Mouse (Mus musculus) kidney, adult 2 months (tissue): ENCODE measurements around the gene Col12a1. TPM values are rescaled to one million over a fixed set of nuclear protein-coding genes. Genes with fewer than 3 reads are reported as not detected.

Source experiments
- DNase-seq: peaks from one replicate; pipeline ENCODE4 v3.0.0; 2021
- H3K27ac ChIP-seq: fragments of 200-500 bp; 2 replicates; pipeline ENCODE4 v1.5.1; 2012; ENCODE audit warnings: low read depth, low read length, control low read depth, inconsistent platforms; ENCODE audit not compliant: insufficient read depth
- H3K27me3 ChIP-seq: fragments of 200-500 bp; replicated peaks from 2 replicates; pipeline ENCODE4 v1.6.1; 2012; ENCODE audit warnings: mild to moderate bottlenecking, moderate library complexity, low read length, inconsistent platforms; ENCODE audit not compliant: control insufficient read depth, insufficient read depth
- H3K36me3 ChIP-seq: fragments of 200-500 bp; 2 replicates; pipeline ENCODE4 v1.6.1; 2012; ENCODE audit warnings: mild to moderate bottlenecking, moderate library complexity, low read length, inconsistent platforms; ENCODE audit not compliant: control insufficient read depth, insufficient read depth
- H3K4me1 ChIP-seq: fragments of 200-500 bp; 2 replicates; pipeline ENCODE4 v1.6.1; 2011; ENCODE audit warnings: low read length; ENCODE audit not compliant: control insufficient read depth, insufficient read depth
- H3K4me3 ChIP-seq: fragments of 200-500 bp; 2 replicates; pipeline ENCODE4 v1.5.1; 2011; ENCODE audit warnings: mild to moderate bottlenecking, low read depth, low read length, control low read depth; ENCODE audit not compliant: insufficient read depth
- CTCF ChIP-seq: fragments of 200-500 bp; conservative IDR thresholded peaks from 2 replicates; pipeline ENCODE4 v1.5.1; 2011; ENCODE audit warnings: low read depth, mild to moderate bottlenecking, control low read depth, low read length, moderate library complexity, mixed read lengths; ENCODE audit not compliant: insufficient read depth, insufficient read length
- POLR2A ChIP-seq: fragments of 200-500 bp; IDR thresholded peaks from one replicate; pipeline ENCODE4 v1.6.1; 2011; ENCODE audit warnings: low read depth, low read length, control low read depth
- WGBS: fragments of 180-500 bp; shearing (Covaris S2); methylation state at CpG from one replicate; pipeline ENCODE4 v1.1.7; 2018; 5-methylcytosine and 5-hydroxymethylcytosine counted together
- polyA plus RNA-seq: library from polyadenylated mRNA; depleted of rRNA; stranded (reverse); fragments of >200 nt; gene quantifications from 2 replicates; pipeline ENCODE4 v1.2.3, GENCODE M21; 2012; rRNA removed

The Col12a1 gene
- 7.1 and 9.2 TPM in 2 replicates for polyA plus RNA-seq

- DNase-seq: peak; percentile 41
- TF ChIP-seq CTCF (no peak), POLR2A (no peak)
- WGBS: under 1% methylated on average over 64 of the region's 64 CpGs
- Histone ChIP-seq H3K27me3 (peaks cover 3% of the 10 kb centered on the region; the same call in 1 of the 2 replicates), H3K4me1 (no peaks in the 10 kb centered on the region; the same call in 1 of the 2 replicates), H3K36me3 (no peaks in the 10 kb centered on the region), H3K4me3 (peak within 1 kb of the TSS; percentile 55), H3K27ac (no peak within 1 kb of the TSS)
These were observed at the start of gene Col12a1 for GRCm38 (mm10) chr9:79718481-79719370. Col12a1 (minus strand) TSS chr9:79718831.

GRCm38 (mm10) chr9:79766991-79767545 is 48.4 kb upstream of the Col12a1 start:
- TF ChIP-seq CTCF: no peak
- TF ChIP-seq POLR2A: no peak
- Histone ChIP-seq H3K4me1 (peaks cover 13% of the 10 kb centered on the region; the same call in 1 of the 2 replicates), H3K36me3 (peaks cover 4% of the 10 kb centered on the region; the same call in 1 of the 2 replicates), H3K4me3 (no peak overlapping the region), H3K27ac (peak overlapping the region; percentile 95), H3K27me3 (no peaks in the 10 kb centered on the region)
- DNase-seq: peak; percentile 64
- 60% methylated on average over 5 of the region's 5 CpGs for WGBS

GRCm38 (mm10) chr9:79765329-79765728 is 46.7 kb upstream of the Col12a1 start:
- DNase-seq: peak; percentile 61
- TF ChIP-seq POLR2A (no peak), CTCF (no peak)
- 45% methylated on average over 4 of the region's 4 CpGs for WGBS
- no peaks in the 10 kb centered on the region for H3K27me3 ChIP-seq
- no peak overlapping the region for H3K4me3 ChIP-seq
- H3K27ac ChIP-seq: peak overlapping the region; percentile 63
- H3K4me1 ChIP-seq: peaks cover 13% of the 10 kb centered on the region; the same call in 1 of the 2 replicates
- peaks cover 2% of the 10 kb centered on the region; the same call in 1 of the 2 replicates for H3K36me3 ChIP-seq

- Histone ChIP-seq H3K27ac (no peak overlapping the region), H3K27me3 (no peaks in the 10 kb centered on the region), H3K4me1 (peaks cover 13% of the 10 kb centered on the region; the same call in 1 of the 2 replicates), H3K4me3 (no peak overlapping the region), H3K36me3 (no peaks in the 10 kb centered on the region; the same call in 1 of the 2 replicates)
- WGBS: 82% methylated on average over 6 of the region's 6 CpGs
- DNase-seq: no peak
- TF ChIP-seq CTCF (no peak), POLR2A (no peak)
These were observed 43.9 kb upstream of the Col12a1 start for GRCm38 (mm10) chr9:79762519-79762918.

GRCm38 (mm10) chr9:79760076-79760475 is 41.4 kb upstream of the Col12a1 start:
- Histone ChIP-seq H3K4me1 (peaks cover 6% of the 10 kb centered on the region; the same call in 1 of the 2 replicates), H3K36me3 (no peaks in the 10 kb centered on the region; the same call in 1 of the 2 replicates), H3K27me3 (no peaks in the 10 kb centered on the region), H3K27ac (peak overlapping the region; percentile 79), H3K4me3 (peak overlapping the region; percentile 66)
- DNase-seq: no peak
- WGBS: 4% methylated on average over 14 of the region's 14 CpGs
- no peak for TF ChIP-seq CTCF
- no peak for TF ChIP-seq POLR2A

- under 1% methylated on average over 49 of the region's 49 CpGs for WGBS
- TF ChIP-seq CTCF (no peak), POLR2A (peak; percentile 57)
- DNase-seq: peak; percentile 98
- Histone ChIP-seq H3K4me3 (peak within 1 kb of the TSS; percentile 66), H3K27ac (peak within 1 kb of the TSS; percentile 83), H3K27me3 (no peaks in the 10 kb centered on the region), H3K36me3 (peaks cover 2% of the 10 kb centered on the region; the same call in 1 of the 2 replicates), H3K4me1 (peaks cover under 1% of the 10 kb centered on the region; the same call in 1 of the 2 replicates)
These were observed 40.9 kb upstream of the Col12a1 start, which contains the start of gene Cox7a2 for GRCm38 (mm10) chr9:79759385-79760005. Cox7a2 (minus strand) TSS chr9:79759878.

GRCm38 (mm10) chr9:79755311-79755710 is 36.7 kb upstream of the Col12a1 start:
- WGBS: 91% methylated on average over 4 of the region's 4 CpGs
- no peak overlapping the region for H3K27ac ChIP-seq
- no peak for DNase-seq

More at GRCm38 (mm10) chr9:79755311-79755710, 36.7 kb upstream of the Col12a1 start:
- Histone ChIP-seq H3K4me3 (no peak overlapping the region), H3K27me3 (no peaks in the 10 kb centered on the region), H3K36me3 (peaks cover 8% of the 10 kb centered on the region; the same call in 1 of the 2 replicates), H3K4me1 (no peaks in the 10 kb centered on the region; the same call in 1 of the 2 replicates)
- no peak for TF ChIP-seq CTCF
- TF ChIP-seq POLR2A: no peak
